Mouse (Mus musculus) liver, embryonic 13.5 days (tissue): Measurements from ENCODE around the gene Hnrnpf. TPM values are rescaled to one million over a fixed set of nuclear protein-coding genes. Genes with fewer than 3 reads are reported as not detected.
A peak's percentile ranks its signal among the peaks of the same experiment; 100 is the strongest.
"Not testable (repeated sequence)": the region's sequence is repeated elsewhere in the genome, so short reads cannot be mapped to it uniquely, and the experiment has no call there.

Experiments used
- ATAC-seq: fragments of 200-750 bp; cut with Nextera tagmentation; 2 replicates; pipeline ENCODE4 v1.8.0; 2017; ENCODE audit warnings: low read depth, mild to moderate bottlenecking, moderate number of reproducible peaks, moderate library complexity
- DNase-seq: peaks from one replicate; pipeline ENCODE4 v3.0.0; 2022
- H3K27ac ChIP-seq: fragments of 300-500 bp; sonication (generic); 2 replicates; pipeline ENCODE4 v1.5.1; 2015; ENCODE audit warnings: moderate library complexity, mild to moderate bottlenecking, inconsistent platforms
- H3K27me3 ChIP-seq: fragments of 300-500 bp; sonication (generic); 2 replicates; pipeline ENCODE4 v1.6.1; 2015; ENCODE audit warnings: mild to moderate bottlenecking, inconsistent platforms
- H3K36me3 ChIP-seq: fragments of 300-500 bp; sonication (generic); 2 replicates; pipeline ENCODE4 v1.6.1; 2015; ENCODE audit warnings: mild to moderate bottlenecking, inconsistent platforms
- H3K4me1 ChIP-seq: fragments of 300-500 bp; sonication (generic); replicated peaks from 2 replicates; pipeline ENCODE4 v1.6.1; 2015; ENCODE audit warnings: inconsistent platforms
- H3K4me2 ChIP-seq: fragments of 300-500 bp; sonication (generic); 2 replicates; pipeline ENCODE4 v1.6.1; 2015; ENCODE audit warnings: inconsistent platforms, mild to moderate bottlenecking, moderate library complexity
- H3K4me3 ChIP-seq: fragments of 300-500 bp; sonication (generic); replicated peaks from 2 replicates; pipeline ENCODE4 v1.5.1; 2015; ENCODE audit warnings: mild to moderate bottlenecking, inconsistent platforms
- H3K9ac ChIP-seq: fragments of 300-500 bp; sonication (generic); 2 replicates; pipeline ENCODE4 v1.6.1; 2015; ENCODE audit warnings: mild to moderate bottlenecking, inconsistent platforms
- H3K9me3 ChIP-seq: fragments of 300-500 bp; sonication (generic); replicated peaks from 2 replicates; pipeline ENCODE4 v1.6.1; 2016; ENCODE audit warnings: inconsistent platforms
- WGBS: fragments of 180-500 bp; shearing (Covaris S2); methylation state at CpG from one replicate; pipeline ENCODE4 v1.1.7; 2015; ENCODE audit not compliant: insufficient replicate concordance; 5-methylcytosine and 5-hydroxymethylcytosine counted together
- polyA plus RNA-seq: library from polyadenylated mRNA; unstranded; fragments of >200 nt; fragmentation: Nextera tagmentation; extraction: Ambion mirVana; gene quantifications from 2 replicates; pipeline ENCODE4 v1.2.1, GENCODE M21; 2015

Hnrnpf gene
- polyA plus RNA-seq = 594 and 691 TPM in 2 replicates

GRCm38 (mm10) chr6:117900126-117901080, at the start of gene Hnrnpf:
TSS of gene Hnrnpf (plus strand) at chr6:117900324.
- Histone ChIP-seq H3K9ac (peak within 1 kb of the TSS; percentile 49), H3K36me3 (no peaks in the 10 kb centered on the region), H3K4me2 (peak within 1 kb of the TSS; percentile 64), H3K9me3 (no peaks in the 10 kb centered on the region), H3K4me1 (peaks cover 61% of the 10 kb centered on the region), H3K27ac (peak within 1 kb of the TSS; percentile 76), H3K4me3 (peak within 1 kb of the TSS; percentile 34), H3K27me3 (no peaks in the 10 kb centered on the region)
- DNase-seq (no peak), ATAC-seq (peak; percentile 63)
- WGBS = 24% methylated on average over 17 of the region's 17 CpGs

- H3K27me3 ChIP-seq = no peaks in the 10 kb centered on the region
- H3K9ac ChIP-seq = no peak overlapping the region
- H3K4me1 ChIP-seq = no peaks in the 10 kb centered on the region
- H3K27ac ChIP-seq = no peak overlapping the region
- no peak overlapping the region for H3K4me3 ChIP-seq
- WGBS = 40% methylated on average over 2 of the region's 2 CpGs
- no peak for DNase-seq
- no peak overlapping the region for H3K4me2 ChIP-seq
- no peaks in the 10 kb centered on the region for H3K9me3 ChIP-seq
- ATAC-seq = no peak
- peaks cover 9% of the 10 kb centered on the region for H3K36me3 ChIP-seq
Measured at GRCm38 (mm10) chr6:117851747-117852146, 48.4 kb upstream of the Hnrnpf start.

GRCm38 (mm10) chr6:117857990-117858389, 42.1 kb upstream of the Hnrnpf start:
- no peaks in the 10 kb centered on the region for H3K36me3 ChIP-seq
- H3K4me2 ChIP-seq = no peak overlapping the region
- DNase-seq (no peak), ATAC-seq (no peak)
- no peak overlapping the region for H3K27ac ChIP-seq
- H3K4me3 ChIP-seq = no peak overlapping the region
- no peak overlapping the region for H3K9ac ChIP-seq
- H3K9me3 ChIP-seq = no peaks in the 10 kb centered on the region
- no peaks in the 10 kb centered on the region for H3K27me3 ChIP-seq
- WGBS = 77% methylated on average over 1 of the region's 1 CpGs
- H3K4me1 ChIP-seq = peaks cover 8% of the 10 kb centered on the region

- H3K9me3 ChIP-seq = no peaks in the 10 kb centered on the region
- DNase-seq = no peak
- 52% methylated on average over 6 of the region's 6 CpGs for WGBS
- 0 out of 2 replicates have a peak, but pooled peaks have one; percentile 32 for ATAC-seq
- H3K27ac ChIP-seq = peak within 1 kb of the TSS; percentile 68
- H3K9ac ChIP-seq = peak within 1 kb of the TSS; percentile 72
- H3K4me3 ChIP-seq = peak within 1 kb of the TSS; percentile 72
- H3K4me1 ChIP-seq = peaks cover 20% of the 10 kb centered on the region
- no peaks in the 10 kb centered on the region for H3K27me3 ChIP-seq
- peak within 1 kb of the TSS; percentile 94 for H3K4me2 ChIP-seq
- H3K36me3 ChIP-seq = no peaks in the 10 kb centered on the region
Measured at GRCm38 (mm10) chr6:117861848-117862247, 38.3 kb upstream of the Hnrnpf start, which contains the start of gene Zfp239. TSS of gene Zfp239 (plus strand) at chr6:117862100.

GRCm38 (mm10) chr6:117862465-117862864, 37.7 kb upstream of the Hnrnpf start:
- DNase-seq = no peak
- peak; percentile 86 for ATAC-seq
- Histone ChIP-seq H3K27me3 (no peaks in the 10 kb centered on the region), H3K9ac (peak overlapping the region; percentile 72), H3K4me2 (peak overlapping the region; percentile 94), H3K4me1 (peaks cover 20% of the 10 kb centered on the region), H3K27ac (peak overlapping the region; percentile 66), H3K9me3 (no peaks in the 10 kb centered on the region), H3K4me3 (peak overlapping the region; percentile 72), H3K36me3 (no peaks in the 10 kb centered on the region)
- WGBS = 19% methylated on average over 8 of the region's 8 CpGs

- peaks cover 20% of the 10 kb centered on the region for H3K4me1 ChIP-seq
- no peaks in the 10 kb centered on the region for H3K9me3 ChIP-seq
- peak; percentile 88 for ATAC-seq
- H3K4me3 ChIP-seq = peak overlapping the region; percentile 72
- DNase-seq = peak; percentile 60
- H3K4me2 ChIP-seq = peak overlapping the region; percentile 94
- 2% methylated on average over 26 of the region's 26 CpGs for WGBS
- H3K27ac ChIP-seq = peak overlapping the region; percentile 66
- H3K9ac ChIP-seq = peak overlapping the region; percentile 72
- no peaks in the 10 kb centered on the region for H3K36me3 ChIP-seq
- no peaks in the 10 kb centered on the region for H3K27me3 ChIP-seq
Measured at GRCm38 (mm10) chr6:117862899-117863620, 37.1 kb upstream of the Hnrnpf start.

GRCm38 (mm10) chr6:117863751-117864150, 36.4 kb upstream of the Hnrnpf start:
- 83% methylated on average over 8 of the region's 8 CpGs for WGBS
- H3K9me3 ChIP-seq = no peaks in the 10 kb centered on the region
- ATAC-seq (no peak), DNase-seq (no peak)
- H3K4me3 ChIP-seq = peak overlapping the region; percentile 72
- no peak overlapping the region for H3K27ac ChIP-seq
- peaks cover 20% of the 10 kb centered on the region for H3K4me1 ChIP-seq
- H3K4me2 ChIP-seq = peak overlapping the region; percentile 94
- no peaks in the 10 kb centered on the region for H3K27me3 ChIP-seq
- no peaks in the 10 kb centered on the region for H3K36me3 ChIP-seq
- peak overlapping the region; percentile 72 for H3K9ac ChIP-seq

- Histone ChIP-seq H3K27ac (no peak overlapping the region), H3K9me3 (no peaks in the 10 kb centered on the region), H3K4me1 (peaks cover 10% of the 10 kb centered on the region), H3K27me3 (no peaks in the 10 kb centered on the region), H3K4me2 (no peak overlapping the region), H3K36me3 (no peaks in the 10 kb centered on the region), H3K9ac (no peak overlapping the region), H3K4me3 (no peak overlapping the region)
- DNase-seq = no peak
- ATAC-seq = no peak
- WGBS = 87% methylated on average over 8 of the region's 8 CpGs
Measured at GRCm38 (mm10) chr6:117868187-117868586, 31.9 kb upstream of the Hnrnpf start.

GRCm38 (mm10) chr6:117871034-117871433, 29.1 kb upstream of the Hnrnpf start:
- Histone ChIP-seq H3K9me3 (no peaks in the 10 kb centered on the region), H3K27me3 (no peaks in the 10 kb centered on the region), H3K4me3 (0 out of 2 replicates have a peak overlapping the region, but pooled peaks have one; percentile 6), H3K27ac (no peak overlapping the region), H3K4me2 (peak overlapping the region; percentile 25; the same call in 1 of the 2 replicates), H3K36me3 (no peaks in the 10 kb centered on the region), H3K9ac (0 out of 2 replicates have a peak overlapping the region, but pooled peaks have one; percentile 31), H3K4me1 (peaks cover 14% of the 10 kb centered on the region)
- no peak for ATAC-seq
- WGBS = 70% methylated on average over 14 of the region's 14 CpGs
- DNase-seq = no peak

GRCm38 (mm10) chr6:117873450-117873849, 26.7 kb upstream of the Hnrnpf start:
- H3K36me3 ChIP-seq, H3K9ac ChIP-seq, H3K4me3 ChIP-seq, H3K27me3 ChIP-seq, DNase-seq, H3K4me2 ChIP-seq, H3K27ac ChIP-seq, H3K9me3 ChIP-seq, ATAC-seq: not testable (repeated sequence)
- H3K4me1 ChIP-seq = peaks cover 17% of the 10 kb centered on the region
- 71% methylated on average over 7 of the region's 7 CpGs for WGBS

- H3K4me3 ChIP-seq = no peak overlapping the region
- no peaks in the 10 kb centered on the region for H3K36me3 ChIP-seq
- WGBS = 47% methylated on average over 3 of the region's 3 CpGs
- H3K27me3 ChIP-seq = no peaks in the 10 kb centered on the region
- H3K4me2 ChIP-seq = no peak overlapping the region
- peaks cover 20% of the 10 kb centered on the region for H3K4me1 ChIP-seq
- H3K9me3 ChIP-seq = no peaks in the 10 kb centered on the region
- DNase-seq = no peak
- H3K9ac ChIP-seq = no peak overlapping the region
- no peak overlapping the region for H3K27ac ChIP-seq
- ATAC-seq = no peak
Measured at GRCm38 (mm10) chr6:117874621-117875281, 25.4 kb upstream of the Hnrnpf start.
